Mouse (Mus musculus) kidney, postnatal 0 days (tissue): Measurements from ENCODE around the gene Smarca2. TPM values are rescaled to one million over a fixed set of nuclear protein-coding genes. Genes with fewer than 3 reads are reported as not detected.

ENCODE experiments used
- ATAC-seq: fragments of 200-750 bp; cut with Nextera tagmentation; replicated peaks from 2 replicates; pipeline ENCODE4 v1.8.0; 2017; ENCODE audit warnings: low read depth, moderate number of reproducible peaks, moderate TSS enrichment, moderate library complexity; ENCODE audit not compliant: low FRiP score
- DNase-seq: peaks from one replicate; pipeline ENCODE4 v3.0.0-alpha.2; 2016; ENCODE audit warnings: low spot score
- H3K27ac ChIP-seq: fragments of 300-500 bp; sonication (generic); 2 replicates; pipeline ENCODE4 v1.5.1; 2014; ENCODE audit warnings: mild to moderate bottlenecking
- H3K27me3 ChIP-seq: fragments of 300-500 bp; sonication (generic); 2 replicates; pipeline ENCODE4 v1.6.1; 2014; ENCODE audit warnings: low read length, mixed read lengths; ENCODE audit not compliant: insufficient read depth
- H3K36me3 ChIP-seq: fragments of 300-500 bp; sonication (generic); 2 replicates; pipeline ENCODE4 v1.6.1; 2014; ENCODE audit warnings: low read length, mixed read lengths; ENCODE audit not compliant: insufficient read depth
- H3K4me1 ChIP-seq: fragments of 300-500 bp; sonication (generic); replicated peaks from 2 replicates; pipeline ENCODE4 v1.6.1; 2014; ENCODE audit warnings: antibody characterized with exemption, low read length, mixed read lengths; ENCODE audit not compliant: insufficient read depth
- H3K4me2 ChIP-seq: fragments of 300-500 bp; sonication (generic); 2 replicates; pipeline ENCODE4 v1.6.1; 2014; ENCODE audit warnings: mild to moderate bottlenecking, low read length, moderate library complexity, mixed read lengths
- H3K4me3 ChIP-seq: fragments of 300-500 bp; sonication (generic); replicated peaks from 2 replicates; pipeline ENCODE4 v1.5.1; 2014; ENCODE audit warnings: low read depth, low read length
- H3K9ac ChIP-seq: fragments of 300-500 bp; sonication (generic); 2 replicates; pipeline ENCODE4 v1.6.1; 2014; ENCODE audit warnings: low read depth, low read length
- H3K9me3 ChIP-seq: fragments of 300-500 bp; sonication (generic); replicated peaks from 2 replicates; pipeline ENCODE4 v1.6.1; 2016; ENCODE audit warnings: low read length, inconsistent platforms, mixed read lengths
- CTCF ChIP-seq: IDR thresholded peaks from 2 replicates; pipeline ENCODE4 v1.5.1; 2016; ENCODE audit warnings: antibody characterized with exemption, low read depth, mild to moderate bottlenecking, moderate library complexity
- WGBS: fragments of 180-500 bp; shearing (Covaris S2); extraction: QIAGEN DNeasy Blood & Tissue Kit; methylation state at CpG from one replicate; pipeline ENCODE4 v1.1.7; 2014; 5-methylcytosine and 5-hydroxymethylcytosine counted together
- polyA plus RNA-seq: library from polyadenylated mRNA; unstranded; fragments of >200 nt; fragmentation: Nextera tagmentation; extraction: Ambion mirVana; gene quantifications from 2 replicates; pipeline ENCODE4 v1.2.1, GENCODE M21; 2015

Smarca2 gene
- polyA plus RNA-seq, 1 experiment from 2014 or later: 36.1 TPM

- Histone ChIP-seq H3K27ac (no peak overlapping the region), H3K9ac (no peak overlapping the region), H3K27me3 (no peaks in the 10 kb centered on the region), H3K9me3 (no peaks in the 10 kb centered on the region), H3K4me3 (no peak overlapping the region), H3K36me3 (peaks cover 9% of the 10 kb centered on the region), H3K4me2 (no peak overlapping the region), H3K4me1 (no peaks in the 10 kb centered on the region)
- TF ChIP-seq CTCF: no peak
- no peak for DNase-seq
- ATAC-seq: no peak
- 73% methylated on average over 4 of the region's 4 CpGs for WGBS
Measured at GRCm38 (mm10) chr19:26643011-26643410, 38.2 kb downstream of the Smarca2 start.

DNA sequence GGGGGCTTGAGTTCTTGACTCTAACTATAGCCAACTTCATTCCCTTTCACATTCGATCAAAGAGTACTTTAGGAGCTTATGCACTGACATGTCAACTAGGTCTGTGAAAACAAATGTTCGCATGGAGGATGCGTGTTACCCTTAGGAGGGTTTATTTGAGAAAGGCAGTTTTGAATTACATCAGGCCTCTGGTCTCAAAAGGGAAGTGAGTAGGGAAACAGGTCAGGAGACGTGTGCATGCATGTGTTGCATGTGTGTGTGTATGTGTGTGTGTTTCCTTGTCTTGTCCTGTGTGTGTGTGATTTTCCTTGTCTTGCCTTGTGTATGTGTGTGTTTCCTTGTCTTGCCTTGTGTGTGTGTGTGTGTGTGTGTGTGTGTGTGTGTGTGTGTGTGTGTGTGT lies 39.1 kb downstream of the Smarca2 start:
- H3K9ac ChIP-seq: no peak overlapping the region
- no peaks in the 10 kb centered on the region for H3K9me3 ChIP-seq
- H3K4me2 ChIP-seq: no peak overlapping the region
- no peak for TF ChIP-seq CTCF
- no peaks in the 10 kb centered on the region for H3K27me3 ChIP-seq
- ATAC-seq: no peak
- 77% methylated on average over 4 of the region's 4 CpGs for WGBS
- H3K27ac ChIP-seq: no peak overlapping the region
- no peak for DNase-seq
- no peaks in the 10 kb centered on the region for H3K4me1 ChIP-seq
- H3K4me3 ChIP-seq: no peak overlapping the region
- peaks cover 9% of the 10 kb centered on the region for H3K36me3 ChIP-seq

DNA sequence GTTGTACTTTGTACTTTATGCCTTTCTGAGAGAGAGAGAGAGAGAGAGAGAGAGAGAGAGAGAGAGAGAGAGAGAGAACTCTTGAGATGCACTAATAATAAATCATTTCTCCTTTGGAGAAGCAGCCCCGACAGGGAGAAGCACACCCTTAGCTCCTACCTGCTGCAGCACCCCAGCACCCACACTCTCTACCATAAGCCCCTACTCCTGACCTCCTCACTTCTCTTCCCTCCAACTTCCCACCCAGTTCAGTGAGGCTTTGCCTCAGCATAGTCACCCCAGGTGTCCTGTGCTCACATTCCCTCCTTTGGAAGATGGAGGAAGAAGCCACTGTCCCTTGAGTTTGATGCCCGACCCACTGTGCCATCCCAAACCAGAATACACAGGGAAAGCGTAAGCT lies 40.2 kb downstream of the Smarca2 start:
- H3K9ac ChIP-seq: no peak overlapping the region
- DNase-seq: no peak
- ATAC-seq: no peak
- no peak overlapping the region for H3K4me2 ChIP-seq
- WGBS: 79% methylated on average over 3 of the region's 3 CpGs
- no peak overlapping the region for H3K4me3 ChIP-seq
- H3K27ac ChIP-seq: no peak overlapping the region
- no peak for TF ChIP-seq CTCF
- no peaks in the 10 kb centered on the region for H3K27me3 ChIP-seq
- no peaks in the 10 kb centered on the region for H3K4me1 ChIP-seq
- H3K9me3 ChIP-seq: no peaks in the 10 kb centered on the region
- H3K36me3 ChIP-seq: peaks cover 17% of the 10 kb centered on the region

DNA sequence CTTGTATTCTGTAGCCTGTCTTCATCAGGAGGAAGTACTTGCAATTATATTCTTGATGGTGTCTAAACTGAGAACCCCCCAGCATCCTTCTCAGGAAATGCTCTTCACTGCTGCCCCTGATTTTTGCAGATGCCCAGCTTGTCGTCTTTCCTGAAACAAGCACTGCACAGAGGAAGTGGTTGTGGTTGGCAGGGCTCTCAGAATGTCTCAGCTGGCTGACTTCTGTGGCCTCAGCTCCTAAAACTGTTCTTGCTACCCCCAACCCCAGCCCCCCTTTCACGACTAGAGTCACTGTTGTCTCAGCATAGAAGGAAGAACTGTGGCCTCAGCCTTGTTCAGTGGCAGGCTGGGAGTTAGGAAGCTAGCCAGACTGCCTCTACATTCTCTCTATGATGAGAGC lies 41.3 kb downstream of the Smarca2 start:
- Histone ChIP-seq H3K4me1 (no peaks in the 10 kb centered on the region), H3K27me3 (no peaks in the 10 kb centered on the region), H3K27ac (no peak overlapping the region), H3K4me3 (no peak overlapping the region), H3K4me2 (no peak overlapping the region), H3K9me3 (no peaks in the 10 kb centered on the region), H3K36me3 (0 out of 2 replicates have a peak, but pooled peaks cover 11% of the 10 kb centered on the region), H3K9ac (no peak overlapping the region)
- 20% methylated on average over 2 of the region's 2 CpGs for WGBS
- ATAC-seq: no peak
- DNase-seq: no peak
- TF ChIP-seq CTCF: no peak

- Histone ChIP-seq H3K27ac (no peak overlapping the region), H3K27me3 (no peaks in the 10 kb centered on the region), H3K36me3 (peaks cover 16% of the 10 kb centered on the region; the same call in 1 of the 2 replicates), H3K4me1 (no peaks in the 10 kb centered on the region), H3K4me2 (no peak overlapping the region), H3K9me3 (no peaks in the 10 kb centered on the region), H3K4me3 (no peak overlapping the region), H3K9ac (no peak overlapping the region)
- peak; percentile 15 for DNase-seq
- no peak for ATAC-seq
- no peak for TF ChIP-seq CTCF
- WGBS: 89% methylated on average over 7 of the region's 7 CpGs
Measured at GRCm38 (mm10) chr19:26650585-26651273, 45.9 kb downstream of the Smarca2 start.

- no peak for TF ChIP-seq CTCF
- no peak overlapping the region for H3K4me3 ChIP-seq
- no peak overlapping the region for H3K4me2 ChIP-seq
- no peaks in the 10 kb centered on the region for H3K4me1 ChIP-seq
- no peaks in the 10 kb centered on the region for H3K27me3 ChIP-seq
- H3K27ac ChIP-seq: no peak overlapping the region
- DNase-seq (no peak), ATAC-seq (no peak)
- 83% methylated on average over 7 of the region's 7 CpGs for WGBS
- peaks cover 5% of the 10 kb centered on the region; the same call in 1 of the 2 replicates for H3K36me3 ChIP-seq
- no peak overlapping the region for H3K9ac ChIP-seq
- H3K9me3 ChIP-seq: no peaks in the 10 kb centered on the region
Measured at GRCm38 (mm10) chr19:26658324-26658723, 53.5 kb downstream of the Smarca2 start.

DNA sequence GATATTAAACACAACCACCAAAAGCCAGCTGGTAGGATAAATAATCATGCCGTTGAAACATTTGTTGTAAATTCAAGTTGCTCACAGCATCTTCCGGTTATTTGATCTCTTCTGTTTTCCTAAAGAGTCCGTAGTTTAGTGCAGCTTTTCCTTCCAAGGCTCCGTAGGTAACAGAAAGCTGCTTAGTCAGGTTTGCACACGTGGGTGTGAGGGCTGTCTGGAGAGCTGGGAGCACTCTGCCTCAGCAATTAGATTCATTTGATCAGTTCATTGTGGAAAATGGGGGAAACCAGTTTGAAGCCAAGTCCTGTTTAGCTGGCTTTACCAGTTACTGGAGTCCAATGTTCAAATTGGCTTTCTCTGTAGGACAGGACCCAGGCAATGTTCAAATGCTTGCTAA lies 55.1 kb downstream of the Smarca2 start:
- Histone ChIP-seq H3K27me3 (no peaks in the 10 kb centered on the region), H3K27ac (no peak overlapping the region), H3K4me2 (no peak overlapping the region), H3K9ac (no peak overlapping the region), H3K36me3 (no peaks in the 10 kb centered on the region), H3K9me3 (no peaks in the 10 kb centered on the region), H3K4me1 (no peaks in the 10 kb centered on the region), H3K4me3 (no peak overlapping the region)
- DNase-seq: no peak
- no peak for ATAC-seq
- TF ChIP-seq CTCF: no peak
- 56% methylated on average over 5 of the region's 5 CpGs for WGBS
